Comparison of ENCODE assay signal across 15 mouse cellular contexts in the genomic region with DNA sequence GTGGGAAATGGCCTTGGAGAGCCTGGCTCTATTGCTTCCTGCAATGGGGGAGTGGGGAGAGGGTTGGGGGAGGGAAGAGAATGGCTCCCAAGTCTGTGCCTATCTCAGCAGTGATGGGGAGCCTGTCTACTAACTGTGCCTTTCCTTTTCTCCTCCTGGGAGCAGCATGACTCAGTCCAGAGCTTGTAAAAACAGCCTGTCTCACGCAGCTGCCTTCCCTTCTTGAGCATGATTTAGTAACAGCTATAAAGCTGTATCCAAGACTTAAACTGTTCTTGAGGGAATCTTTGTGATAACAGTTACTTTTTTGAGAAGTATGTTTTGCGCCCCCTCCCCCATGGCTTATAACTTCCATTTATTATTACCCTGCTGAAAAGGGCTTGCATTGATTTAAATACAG.
DNase-seq lines count a peak whose midpoint lies in the region; ATAC-seq and TF ChIP-seq lines count a peak whose summit lies in the region.
"Had no signal": no experiment of that assay in that cellular context is flagged by ENCODE, and none has a peak within 500 bp of the region (broad histone marks: within the 10 kb centered on the region; RNA-seq: fewer than 3 reads in every experiment).

No protein-coding gene starts in this region.

- no peak overlapping the region for H3K27ac ChIP-seq in hindbrain, postnatal 0 days
- H3K27ac ChIP-seq in hindbrain, embryonic 13.5 days, result no peak overlapping the region
- no peak overlapping the region for H3K27ac ChIP-seq in midbrain, postnatal 0 days (ENCODE audit: low read depth, low read length)
- no peak overlapping the region for H3K27ac ChIP-seq in midbrain, embryonic 11.5 days (ENCODE audit: low read depth, low read length)
- H3K27ac ChIP-seq: heart, embryonic 13.5 days; hindbrain, embryonic 12.5 days; macrophage had no signal

- H3K9me3 ChIP-seq in hindbrain, postnatal 0 days (ENCODE audit: low read length), result no peaks in the 10 kb centered on the region
- H3K9me3 ChIP-seq in hindbrain, embryonic 13.5 days, result no peaks in the 10 kb centered on the region
- no peaks in the 10 kb centered on the region for H3K9me3 ChIP-seq in midbrain, postnatal 0 days (ENCODE audit: low read length)
- H3K9me3 ChIP-seq in midbrain, embryonic 11.5 days (ENCODE audit: control insufficient read depth, low read length), result no peaks in the 10 kb centered on the region
- H3K9me3 ChIP-seq: heart, embryonic 13.5 days; hindbrain, embryonic 12.5 days had no signal

- no peaks in the 10 kb centered on the region for H3K4me1 ChIP-seq in hindbrain, postnatal 0 days (ENCODE audit: insufficient read depth, low read length)
- no peaks in the 10 kb centered on the region for H3K4me1 ChIP-seq in hindbrain, embryonic 13.5 days (replicated peaks)
- no peaks in the 10 kb centered on the region for H3K4me1 ChIP-seq in midbrain, postnatal 0 days (ENCODE audit: insufficient read depth, low read length)
- H3K4me1 ChIP-seq in midbrain, embryonic 11.5 days (ENCODE audit: control insufficient read depth, insufficient read depth, low read length), result no peaks in the 10 kb centered on the region
- H3K4me1 ChIP-seq: heart, embryonic 13.5 days; hindbrain, embryonic 12.5 days had no signal

- intact Hi-C loops in gastrocnemius, postnatal 36 days (cut with DNase I), result no loop called here

- H3K36me3 ChIP-seq in hindbrain, postnatal 0 days (ENCODE audit: insufficient read depth, low read length), result no peaks in the 10 kb centered on the region
- H3K36me3 ChIP-seq in hindbrain, embryonic 13.5 days, result no peaks in the 10 kb centered on the region
- no peaks in the 10 kb centered on the region for H3K36me3 ChIP-seq in midbrain, postnatal 0 days (ENCODE audit: insufficient read depth, low read length)
- H3K36me3 ChIP-seq in midbrain, embryonic 11.5 days (ENCODE audit: control insufficient read depth, insufficient read depth, low read length), result no peaks in the 10 kb centered on the region
- H3K36me3 ChIP-seq: heart, embryonic 13.5 days; hindbrain, embryonic 12.5 days had no signal

- H3K4me2 ChIP-seq in hindbrain, postnatal 0 days (ENCODE audit: low read depth, low read length), result no peak overlapping the region
- H3K4me2 ChIP-seq in hindbrain, embryonic 13.5 days, result no peak overlapping the region
- H3K4me2 ChIP-seq in midbrain, postnatal 0 days (ENCODE audit: low read depth, low read length, poor library complexity, severe bottlenecking), result no peak overlapping the region
- no peak overlapping the region for H3K4me2 ChIP-seq in midbrain, embryonic 11.5 days
- H3K4me2 ChIP-seq: heart, embryonic 13.5 days; hindbrain, embryonic 12.5 days had no signal

- 69% methylated on average over 2 of the region's 2 CpGs for WGBS in hindbrain, postnatal 0 days
- 76% methylated on average over 2 of the region's 2 CpGs for WGBS in hindbrain, embryonic 13.5 days
- 80% methylated on average over 2 of the region's 2 CpGs for WGBS in midbrain, postnatal 0 days
- WGBS in midbrain, embryonic 11.5 days, result 80% methylated on average over 2 of the region's 2 CpGs

- no peak overlapping the region for H3K9ac ChIP-seq in hindbrain, postnatal 0 days (replicated peaks; ENCODE audit: low read length)
- no peak overlapping the region for H3K9ac ChIP-seq in hindbrain, embryonic 13.5 days
- H3K9ac ChIP-seq in midbrain, postnatal 0 days (replicated peaks; ENCODE audit: low read length, poor library complexity, severe bottlenecking), result no peak overlapping the region
- no peak overlapping the region for H3K9ac ChIP-seq in midbrain, embryonic 11.5 days (ENCODE audit: low read length)
- H3K9ac ChIP-seq: heart, embryonic 13.5 days; hindbrain, embryonic 12.5 days had no signal

- ATAC-seq in hindbrain, postnatal 0 days, result 0 out of 2 replicates have a peak, but pooled peaks have one; percentile 29
- ATAC-seq in hindbrain, embryonic 13.5 days (ENCODE audit: low FRiP score), result no peak
- ATAC-seq in midbrain, postnatal 0 days (ENCODE audit: low FRiP score), result no peak
- no peak for ATAC-seq in midbrain, embryonic 11.5 days (ENCODE audit: low FRiP score)
- ATAC-seq in megakaryocyte progenitor cell, adult 5-6 weeks (replicated peaks; ENCODE audit: poor library complexity), result no peak
- ATAC-seq: CD4-positive, CD25-positive, alpha-beta regulatory T cell, adult 4 months; Patski had no signal

- H3K4me3 ChIP-seq in hindbrain, postnatal 0 days (ENCODE audit: low read length), result no peak overlapping the region
- H3K4me3 ChIP-seq in hindbrain, embryonic 13.5 days, result no peak overlapping the region
- no peak overlapping the region for H3K4me3 ChIP-seq in midbrain, postnatal 0 days (ENCODE audit: low read depth, low read length)
- H3K4me3 ChIP-seq in midbrain, embryonic 11.5 days (ENCODE audit: low read depth, low read length), result no peak overlapping the region
- H3K4me3 ChIP-seq: heart, embryonic 13.5 days; hindbrain, embryonic 12.5 days had no signal

- DNase-seq in hindbrain, postnatal 0 days (ENCODE audit: low spot score), result no peak
- DNase-seq in midbrain, postnatal 0 days (ENCODE audit: low spot score), result peak; percentile 15
- DNase-seq in midbrain, embryonic 11.5 days (ENCODE audit: low spot score, missing footprints), result no peak
- peak; percentile 16 to 42 for DNase-seq in left cerebral cortex, adult 18-20 months (ENCODE audit: low spot score in 2 of 2)
- DNase-seq in right cerebral cortex, postnatal 14 days, result peak; percentile 18
- no peak for DNase-seq in gastrocnemius, postnatal 36 days
- DNase-seq: cerebellum, postnatal 36 days; gastrocnemius, postnatal 10 days had no signal

- TF ChIP-seq CTCF in hindbrain, postnatal 0 days (IDR thresholded peaks at IDR 0.05; ENCODE audit: low read depth), result no peak
- no peak for TF ChIP-seq CTCF in midbrain, postnatal 0 days (IDR thresholded peaks at IDR 0.05)

- H3K27me3 ChIP-seq in hindbrain, postnatal 0 days (ENCODE audit: insufficient read depth, low read length), result no peaks in the 10 kb centered on the region
- H3K27me3 ChIP-seq in hindbrain, embryonic 13.5 days, result no peaks in the 10 kb centered on the region
- H3K27me3 ChIP-seq in midbrain, postnatal 0 days (ENCODE audit: insufficient read depth, low read length), result no peaks in the 10 kb centered on the region
- H3K27me3 ChIP-seq in midbrain, embryonic 11.5 days (ENCODE audit: control insufficient read depth, insufficient read depth, low read length), result no peaks in the 10 kb centered on the region
- H3K27me3 ChIP-seq: heart, embryonic 13.5 days; hindbrain, embryonic 12.5 days; Patski had no signal

Comparison
In these comparisons a context has a peak if more than half of its experiments do, and no peak if none do; other contexts are left out.
1. DNase-seq: peak in midbrain, postnatal 0 days (single experiment), left cerebral cortex, adult 18-20 months (2 of 2) and right cerebral cortex, postnatal 14 days (single experiment); none in hindbrain, postnatal 0 days (single experiment), midbrain, embryonic 11.5 days (single experiment) and gastrocnemius, postnatal 36 days (0 of 2).